In genomic region chr2:29965250-29965843, GRCm38 (mm10) we compare ENCODE assay signal across 7 mouse cellular contexts. TPM values are rescaled to one million over a fixed set of nuclear protein-coding genes. Genes with fewer than 3 reads are reported as not detected.
DNase-seq lines count a peak whose midpoint lies in the region; ATAC-seq lines count a peak whose summit lies in the region.

Sptan1 (plus strand) TSS chr2:29965560.

- ATAC-seq in embryonic facial prominence, embryonic 11.5 days (replicated peaks; ENCODE audit: insufficient number of reproducible peaks, low FRiP score, low TSS enrichment, low read depth) = peak; percentile 99
- ATAC-seq in limb, embryonic 11.5 days (ENCODE audit: insufficient number of reproducible peaks, low FRiP score, low TSS enrichment, low read depth) = peak; percentile 98
- ATAC-seq in midbrain, embryonic 14.5 days (ENCODE audit: low FRiP score, low TSS enrichment) = peak; percentile 98

- H3K9ac ChIP-seq in embryonic facial prominence, embryonic 11.5 days (replicated peaks; ENCODE audit: low read length) = peak within 1 kb of the TSS; percentile 94
- peak within 1 kb of the TSS; percentile 91 for H3K9ac ChIP-seq in limb, embryonic 11.5 days (ENCODE audit: low read length)
- H3K9ac ChIP-seq in midbrain, embryonic 14.5 days (replicated peaks; ENCODE audit: low read length) = peak within 1 kb of the TSS; percentile 97

- H3K4me1 ChIP-seq in embryonic facial prominence, embryonic 11.5 days (ENCODE audit: control insufficient read depth, insufficient read depth, low read length) = no peaks in the 10 kb centered on the region
- H3K4me1 ChIP-seq in limb, embryonic 11.5 days (ENCODE audit: control insufficient read depth, insufficient read depth, low read length) = peaks cover 4% of the 10 kb centered on the region; the same call in 1 of the 2 replicates
- peaks cover 40% of the 10 kb centered on the region for H3K4me1 ChIP-seq in midbrain, embryonic 14.5 days (ENCODE audit: control insufficient read depth, insufficient read depth, low read length)

- H3K4me3 ChIP-seq in embryonic facial prominence, embryonic 11.5 days (ENCODE audit: low read depth, low read length) = peak within 1 kb of the TSS; percentile 93
- peak within 1 kb of the TSS; percentile 98 for H3K4me3 ChIP-seq in limb, embryonic 11.5 days (ENCODE audit: low read depth, low read length)
- H3K4me3 ChIP-seq in midbrain, embryonic 14.5 days (replicated peaks; ENCODE audit: low read depth, low read length) = peak within 1 kb of the TSS; percentile 95

- WGBS in embryonic facial prominence, embryonic 11.5 days = under 1% methylated on average over 68 of the region's 82 CpGs
- WGBS in limb, embryonic 11.5 days = under 1% methylated on average over 62 of the region's 82 CpGs
- under 1% methylated on average over 81 of the region's 82 CpGs for WGBS in midbrain, embryonic 14.5 days

- no peaks in the 10 kb centered on the region for H3K9me3 ChIP-seq in embryonic facial prominence, embryonic 11.5 days (replicated peaks; ENCODE audit: control insufficient read depth, low read length)
- no peaks in the 10 kb centered on the region for H3K9me3 ChIP-seq in limb, embryonic 11.5 days (ENCODE audit: control insufficient read depth, low read length)
- no peaks in the 10 kb centered on the region for H3K9me3 ChIP-seq in midbrain, embryonic 14.5 days (ENCODE audit: control insufficient read depth, low read length)

- DNase-seq in adrenal gland, postnatal 14 days = peak; percentile 99
- DNase-seq in embryonic facial prominence, embryonic 11.5 days (ENCODE audit: low spot score) = peak; percentile 96
- peak; percentile 100 for DNase-seq in heart, adult 11 months
- DNase-seq in kidney, adult 18-20 months = peak; percentile 95
- peak; percentile 96 for DNase-seq in limb, embryonic 11.5 days (ENCODE audit: low spot score)
- DNase-seq in midbrain, embryonic 14.5 days = peak; percentile 98
- peak; percentile 94 to 96 for DNase-seq in spleen, adult 18-20 months

- no peaks in the 10 kb centered on the region for H3K27me3 ChIP-seq in embryonic facial prominence, embryonic 11.5 days (ENCODE audit: control insufficient read depth, insufficient read depth, low read length)
- no peaks in the 10 kb centered on the region for H3K27me3 ChIP-seq in limb, embryonic 11.5 days (ENCODE audit: control insufficient read depth, insufficient read depth, low read length)
- H3K27me3 ChIP-seq in midbrain, embryonic 14.5 days (ENCODE audit: control insufficient read depth, insufficient read depth, low read length) = no peaks in the 10 kb centered on the region

- H3K4me2 ChIP-seq in embryonic facial prominence, embryonic 11.5 days (ENCODE audit: low read depth, low read length) = peak within 1 kb of the TSS; percentile 53
- H3K4me2 ChIP-seq in limb, embryonic 11.5 days (ENCODE audit: low read depth, severe bottlenecking) = peak within 1 kb of the TSS; percentile 54
- H3K4me2 ChIP-seq in midbrain, embryonic 14.5 days (ENCODE audit: low read length) = peak within 1 kb of the TSS; percentile 71

- H3K27ac ChIP-seq in embryonic facial prominence, embryonic 11.5 days (replicated peaks; ENCODE audit: low read depth, low read length) = peak within 1 kb of the TSS; percentile 72
- peak within 1 kb of the TSS; percentile 73 for H3K27ac ChIP-seq in limb, embryonic 11.5 days (replicated peaks; ENCODE audit: low read depth, low read length)
- H3K27ac ChIP-seq in midbrain, embryonic 14.5 days (replicated peaks; ENCODE audit: low read depth, low read length) = peak within 1 kb of the TSS; percentile 95

- no peaks in the 10 kb centered on the region for H3K36me3 ChIP-seq in embryonic facial prominence, embryonic 11.5 days (replicated peaks; ENCODE audit: control insufficient read depth, insufficient read depth, low read depth, low read length)
- no peaks in the 10 kb centered on the region for H3K36me3 ChIP-seq in limb, embryonic 11.5 days (ENCODE audit: control insufficient read depth, insufficient read depth, low read length)
- H3K36me3 ChIP-seq in midbrain, embryonic 14.5 days (ENCODE audit: control insufficient read depth, insufficient read depth, low read length) = peaks cover 25% of the 10 kb centered on the region

RNA-seq across cellular contexts. Expression of gene Sptan1, which starts in this region (rescaled TPM):
- total RNA-seq in adrenal gland, postnatal 14 days (2021) = 228 and 265 TPM in 2 replicates
- 104 and 108 TPM in 2 replicates for polyA plus RNA-seq in embryonic facial prominence, embryonic 11.5 days (2014; fragmentation: Nextera tagmentation; extraction: Ambion mirVana)
- polyA plus RNA-seq in limb, embryonic 11.5 days (2014; fragmentation: Nextera tagmentation; extraction: Ambion mirVana) = 89.9 and 103 TPM in 2 replicates
- 312 and 331 TPM in 2 replicates for polyA plus RNA-seq in midbrain, embryonic 14.5 days (2014; fragmentation: Nextera tagmentation; extraction: Ambion mirVana)

Comparison
In these comparisons a context has a peak if more than half of its experiments do, and no peak if none do; other contexts are left out.
1. Peak in every context shown above with its lines: DNase-seq, ATAC-seq, H3K4me3 ChIP-seq and H3K27ac ChIP-seq.